Mouse (Mus musculus): ENCODE measurements around the gene Ttll11. TPM values are rescaled to one million over a fixed set of nuclear protein-coding genes. Genes with fewer than 3 reads are reported as not detected.

Ttll11 gene
- polyA plus RNA-seq, 1 experiment from 2014 or later = 0.34 TPM

GRCm38 (mm10) chr2:35712611-35713010 lies 267.1 kb downstream of the Ttll11 start:
- no peak overlapping the region for H3K9ac ChIP-seq (ENCODE audit: low read length)
- no peak overlapping the region for H3K4me2 ChIP-seq (ENCODE audit: low read depth, low read length)
- WGBS = 93% methylated on average over 5 of the region's 5 CpGs
- H3K9me3 ChIP-seq (replicated peaks; ENCODE audit: control insufficient read depth, low read length) = no peaks in the 10 kb centered on the region
- no peak overlapping the region for H3K27ac ChIP-seq (ENCODE audit: low read length)
- peaks cover 25% of the 10 kb centered on the region for H3K36me3 ChIP-seq (ENCODE audit: control insufficient read depth, insufficient read depth, low read length)
- H3K4me3 ChIP-seq (replicated peaks; ENCODE audit: low read length) = no peak overlapping the region
- peaks cover 11% of the 10 kb centered on the region; the same call in 1 of the 2 replicates for H3K4me1 ChIP-seq (ENCODE audit: control insufficient read depth, insufficient read depth, low read length)
- ATAC-seq (ENCODE audit: insufficient read depth, low FRiP score) = no peak
- no peaks in the 10 kb centered on the region for H3K27me3 ChIP-seq (ENCODE audit: control insufficient read depth, insufficient read depth, low read length)

GRCm38 (mm10) chr2:35703241-35703640 lies 276.5 kb downstream of the Ttll11 start:
- H3K4me2 ChIP-seq (ENCODE audit: low read depth, low read length) = no peak overlapping the region
- no peaks in the 10 kb centered on the region for H3K9me3 ChIP-seq (replicated peaks; ENCODE audit: control insufficient read depth, low read length)
- H3K4me3 ChIP-seq (replicated peaks; ENCODE audit: low read length) = no peak overlapping the region
- WGBS = 68% methylated on average over 3 of the region's 3 CpGs
- H3K36me3 ChIP-seq (ENCODE audit: control insufficient read depth, insufficient read depth, low read length) = peaks cover 5% of the 10 kb centered on the region; the same call in 1 of the 2 replicates
- peaks cover 48% of the 10 kb centered on the region for H3K4me1 ChIP-seq (ENCODE audit: control insufficient read depth, insufficient read depth, low read length)
- no peaks in the 10 kb centered on the region for H3K27me3 ChIP-seq (ENCODE audit: control insufficient read depth, insufficient read depth, low read length)
- H3K9ac ChIP-seq (ENCODE audit: low read length) = no peak overlapping the region
- H3K27ac ChIP-seq (ENCODE audit: low read length) = peak overlapping the region; percentile 81
- ATAC-seq (ENCODE audit: insufficient read depth, low FRiP score) = no peak

- peak overlapping the region; percentile 81 for H3K27ac ChIP-seq (ENCODE audit: low read length)
- H3K9ac ChIP-seq (ENCODE audit: low read length) = no peak overlapping the region
- no peak overlapping the region for H3K4me3 ChIP-seq (replicated peaks; ENCODE audit: low read length)
- peak; percentile 35; the same call in 1 of the 2 replicates for ATAC-seq (ENCODE audit: insufficient read depth, low FRiP score)
- H3K36me3 ChIP-seq (ENCODE audit: control insufficient read depth, insufficient read depth, low read length) = peaks cover 2% of the 10 kb centered on the region; the same call in 1 of the 2 replicates
- H3K4me1 ChIP-seq (ENCODE audit: control insufficient read depth, insufficient read depth, low read length) = peaks cover 54% of the 10 kb centered on the region
- no peaks in the 10 kb centered on the region for H3K9me3 ChIP-seq (replicated peaks; ENCODE audit: control insufficient read depth, low read length)
- H3K27me3 ChIP-seq (ENCODE audit: control insufficient read depth, insufficient read depth, low read length) = no peaks in the 10 kb centered on the region
- 74% methylated on average over 6 of the region's 6 CpGs for WGBS
- H3K4me2 ChIP-seq (ENCODE audit: low read depth, low read length) = no peak overlapping the region
These were observed 277.1 kb downstream of the Ttll11 start for GRCm38 (mm10) chr2:35702608-35703007.

GRCm38 (mm10) chr2:35702001-35702400 lies 277.7 kb downstream of the Ttll11 start:
- no peaks in the 10 kb centered on the region for H3K9me3 ChIP-seq (replicated peaks; ENCODE audit: control insufficient read depth, low read length)
- 81% methylated on average over 7 of the region's 7 CpGs for WGBS
- H3K4me3 ChIP-seq (replicated peaks; ENCODE audit: low read length) = no peak overlapping the region
- no peaks in the 10 kb centered on the region for H3K36me3 ChIP-seq (ENCODE audit: control insufficient read depth, insufficient read depth, low read length)
- H3K4me2 ChIP-seq (ENCODE audit: low read depth, low read length) = no peak overlapping the region
- H3K27me3 ChIP-seq (ENCODE audit: control insufficient read depth, insufficient read depth, low read length) = no peaks in the 10 kb centered on the region
- H3K4me1 ChIP-seq (ENCODE audit: control insufficient read depth, insufficient read depth, low read length) = peaks cover 58% of the 10 kb centered on the region
- peak overlapping the region; percentile 81 for H3K27ac ChIP-seq (ENCODE audit: low read length)
- no peak for ATAC-seq (ENCODE audit: insufficient read depth, low FRiP score)
- H3K9ac ChIP-seq (ENCODE audit: low read length) = no peak overlapping the region

Other genes with a start within 250 kb of the Ttll11 start
- 242 and 259 TPM in 2 replicates for gene Ndufa8, start 69.5 kb upstream of the Ttll11 start, polyA plus RNA-seq (2015; fragmentation: Nextera tagmentation; extraction: Ambion mirVana)
- 0.19 and 1.0 TPM in 2 replicates for gene Morn5, start 69.5 kb upstream of the Ttll11 start, polyA plus RNA-seq (2015; fragmentation: Nextera tagmentation; extraction: Ambion mirVana)
- gene Lhx6, start 125.5 kb upstream of the Ttll11 start, polyA plus RNA-seq (2015; fragmentation: Nextera tagmentation; extraction: Ambion mirVana) = 1.00 and 1.1 TPM in 2 replicates
- gene Mrrf, start 156.5 kb upstream of the Ttll11 start, polyA plus RNA-seq (2015; fragmentation: Nextera tagmentation; extraction: Ambion mirVana) = 32.9 and 34.7 TPM in 2 replicates
- 60.2 and 62.0 TPM in 2 replicates for gene Rbm18, start 156.9 kb upstream of the Ttll11 start, polyA plus RNA-seq (2015; fragmentation: Nextera tagmentation; extraction: Ambion mirVana)